Mouse (Mus musculus) frontal cortex, postnatal 10 days (tissue): Measurements from ENCODE around the gene Crtap.

Source experiments
- DNase-seq, 2 experiments: peaks; one replicate each; pipeline ENCODE4 v3.0.0; 2022; ENCODE audit warnings: low spot score in 2 of 2, mixed read lengths in 1 of 2

Gene Crtap

GRCm38 (mm10) chr9:114326011-114326748 is 64.3 kb downstream of the Crtap start:
- no peak for DNase-seq
